Mouse (Mus musculus) gonadal fat pad, adult 2 months (tissue): Measurements from ENCODE around the gene Esrp2. TPM values are rescaled to one million over a fixed set of nuclear protein-coding genes. Genes with fewer than 3 reads are reported as not detected.

Experiments used
- DNase-seq: peaks from one replicate; pipeline ENCODE4 v3.0.0-alpha.2; 2012; ENCODE audit warnings: low read depth
- polyA plus RNA-seq: library from polyadenylated mRNA; depleted of rRNA; stranded (reverse); fragments of >200 nt; gene quantifications from 2 replicates; pipeline ENCODE4 v1.2.3, GENCODE M21; 2012; rRNA removed

Gene Esrp2
- polyA plus RNA-seq, 1 experiment = 59.5 TPM

- DNase-seq = no peak
These were observed 13.3 kb downstream of the Esrp2 start for GRCm38 (mm10) chr8:106123443-106123842.

DNA sequence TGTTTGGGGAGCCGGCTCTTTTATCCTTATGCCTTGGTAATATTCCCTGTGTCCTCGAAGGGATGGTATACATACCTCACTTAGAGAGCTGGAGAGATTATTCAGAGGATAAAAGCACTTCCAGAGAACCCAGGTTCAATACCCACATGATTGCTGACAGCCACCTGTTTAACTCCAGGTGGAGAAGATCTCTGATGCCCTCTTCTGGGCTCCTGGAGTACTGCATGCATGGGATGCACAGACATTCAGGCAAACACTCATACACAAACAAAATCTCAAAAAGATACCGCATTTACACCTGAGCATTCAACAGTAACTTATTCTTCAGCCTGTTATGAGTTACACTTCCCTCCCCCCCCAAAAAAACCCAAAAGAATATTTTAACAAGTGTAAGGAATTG, 20.9 kb downstream of the Esrp2 start:
- no peak for DNase-seq

- no peak for DNase-seq
These were observed 24.3 kb downstream of the Esrp2 start for GRCm38 (mm10) chr8:106112514-106112913.

GRCm38 (mm10) chr8:106112041-106112440, 24.7 kb downstream of the Esrp2 start:
- DNase-seq = no peak

- no peak for DNase-seq
These were observed 28.0 kb downstream of the Esrp2 start for GRCm38 (mm10) chr8:106108729-106109128.

GRCm38 (mm10) chr8:106108080-106108479, 28.7 kb downstream of the Esrp2 start:
- DNase-seq = no peak

- peak; percentile 61 for DNase-seq
These were observed 30.6 kb downstream of the Esrp2 start for GRCm38 (mm10) chr8:106106193-106106592.

GRCm38 (mm10) chr8:106103888-106104287, 32.9 kb downstream of the Esrp2 start:
- no peak for DNase-seq

GRCm38 (mm10) chr8:106102321-106102720, 34.5 kb downstream of the Esrp2 start:
- no peak for DNase-seq

Other genes starting within 250 kb of the Esrp2 start
- gene Nrn1l, start 243.4 kb downstream of the Esrp2 start, polyA plus RNA-seq = 1.4 and 1.7 TPM in 2 replicates
- gene Pskh1, start 236.5 kb downstream of the Esrp2 start, polyA plus RNA-seq = 47.8 and 51.9 TPM in 2 replicates
- 1.5 and 7.4 TPM in 2 replicates for gene Ctrl, start 203.1 kb downstream of the Esrp2 start, polyA plus RNA-seq
- gene Psmb10, start 198.5 kb downstream of the Esrp2 start, polyA plus RNA-seq = 69.8 and 91.4 TPM in 2 replicates
- gene Lcat, start 193.6 kb downstream of the Esrp2 start, polyA plus RNA-seq = 2.3 and 2.6 TPM in 2 replicates
- 46.8 and 56.3 TPM in 2 replicates for gene Slc12a4, start 170.9 kb downstream of the Esrp2 start, polyA plus RNA-seq
- gene Dpep3, start 157.5 kb downstream of the Esrp2 start, polyA plus RNA-seq = 0.92 and 1.7 TPM in 2 replicates
- gene Dus2, start 145.6 kb downstream of the Esrp2 start, polyA plus RNA-seq = 14.5 and 14.6 TPM in 2 replicates
- not detected in 2 replicates for gene Dpep2nb, start 131.0 kb downstream of the Esrp2 start, polyA plus RNA-seq
- 8.9 and 9.9 TPM in 2 replicates for gene Ddx28, start 125.1 kb downstream of the Esrp2 start, polyA plus RNA-seq
- 23.5 and 26.6 TPM in 2 replicates for gene Nfatc3, start 78.1 kb downstream of the Esrp2 start, polyA plus RNA-seq
- 21.4 and 23.4 TPM in 2 replicates for gene Pla2g15, start 13.4 kb upstream of the Esrp2 start, polyA plus RNA-seq
- gene Slc7a6, start 31.9 kb upstream of the Esrp2 start, polyA plus RNA-seq = 18.3 and 24.9 TPM in 2 replicates
- 12.0 and 14.8 TPM in 2 replicates for gene Slc7a6os, start 74.0 kb upstream of the Esrp2 start, polyA plus RNA-seq
- gene Prmt7, start 74.0 kb upstream of the Esrp2 start, polyA plus RNA-seq = 27.2 and 34.0 TPM in 2 replicates
- gene Smpd3, start 201.0 kb upstream of the Esrp2 start, polyA plus RNA-seq = 4.3 and 6.5 TPM in 2 replicates